Mouse (Mus musculus) adrenal gland (tissue): Measurements from ENCODE around the gene Ccdc96.

ENCODE experiments used
- intact Hi-C: fragments of 180-260 bp; cut with DNase I; formaldehyde crosslinking; loops from one replicate; pipeline ENCODE4 v1.15.1; 2025

Gene Ccdc96

GRCm38 (mm10) chr5:36472876-36473655 is 11.3 kb upstream of the Ccdc96 start:
- intact Hi-C loops, result no loop called here

GRCm38 (mm10) chr5:36474283-36474682 is 10.1 kb upstream of the Ccdc96 start:
- intact Hi-C loops, result no loop called here

GRCm38 (mm10) chr5:36477486-36477885 is 6.9 kb upstream of the Ccdc96 start:
- intact Hi-C loops, result loop anchor here (5.0 kb wide), 1 partner anchor 55 kb away; no protein-coding TSS in a partner anchor

- intact Hi-C loops, result loop anchor here (5.0 kb wide), 1 partner anchor 54 kb away; no protein-coding TSS in a partner anchor
These were observed 5.6 kb upstream of the Ccdc96 start for GRCm38 (mm10) chr5:36478540-36479420.

GRCm38 (mm10) chr5:36479735-36480134 is 4.7 kb upstream of the Ccdc96 start:
- intact Hi-C loops, result loop anchor here (5.0 kb wide), 1 partner anchor 53 kb away; no protein-coding TSS in a partner anchor

GRCm38 (mm10) chr5:36480398-36480797 is 4.0 kb upstream of the Ccdc96 start:
- intact Hi-C loops, result no loop called here

GRCm38 (mm10) chr5:36481114-36481513 is 3.3 kb upstream of the Ccdc96 start:
- intact Hi-C loops, result no loop called here

GRCm38 (mm10) chr5:36483203-36484101 is 936 bp upstream of the Ccdc96 start:
- intact Hi-C loops, result loop anchor here (1.0 kb wide), 1 partner anchor 19 kb away; the partner anchor contains the start of gene Grpel1

- intact Hi-C loops, result no loop called here
These were observed 918 bp downstream of the Ccdc96 start for GRCm38 (mm10) chr5:36485306-36485705.

GRCm38 (mm10) chr5:36489225-36489624 is 4.8 kb downstream of the Ccdc96 start:
- intact Hi-C loops, result no loop called here

- intact Hi-C loops, result no loop called here
These were observed 9.5 kb downstream of the Ccdc96 start for GRCm38 (mm10) chr5:36493919-36494318.

GRCm38 (mm10) chr5:36494709-36495108 is 10.3 kb downstream of the Ccdc96 start:
- intact Hi-C loops, result no loop called here

GRCm38 (mm10) chr5:36505235-36505634 is 20.8 kb downstream of the Ccdc96 start:
- intact Hi-C loops, result no loop called here

- intact Hi-C loops, result no loop called here
These were observed 21.3 kb downstream of the Ccdc96 start for GRCm38 (mm10) chr5:36505643-36506042.

- intact Hi-C loops, result no loop called here
These were observed 24.0 kb downstream of the Ccdc96 start for GRCm38 (mm10) chr5:36508351-36508750.

GRCm38 (mm10) chr5:36510956-36511355 is 26.6 kb downstream of the Ccdc96 start:
- intact Hi-C loops, result no loop called here

GRCm38 (mm10) chr5:36515126-36515525 is 30.7 kb downstream of the Ccdc96 start:
- intact Hi-C loops, result no loop called here

- intact Hi-C loops, result no loop called here
These were observed 31.2 kb downstream of the Ccdc96 start for GRCm38 (mm10) chr5:36515558-36515957.

- intact Hi-C loops, result no loop called here
These were observed 33.2 kb downstream of the Ccdc96 start for GRCm38 (mm10) chr5:36517596-36517995.

GRCm38 (mm10) chr5:36519751-36520150 is 35.4 kb downstream of the Ccdc96 start:
- intact Hi-C loops, result no loop called here

GRCm38 (mm10) chr5:36522782-36523181 is 38.4 kb downstream of the Ccdc96 start:
- intact Hi-C loops, result no loop called here
